Mouse (Mus musculus): ENCODE measurements at regions not wholly inside any gene's neighbourhood (a gene's known extent, or its start where the extent isn't known, plus 50 kb on each side); places are given as distances from the start of the nearest gene placed in this dataset.

DNA sequence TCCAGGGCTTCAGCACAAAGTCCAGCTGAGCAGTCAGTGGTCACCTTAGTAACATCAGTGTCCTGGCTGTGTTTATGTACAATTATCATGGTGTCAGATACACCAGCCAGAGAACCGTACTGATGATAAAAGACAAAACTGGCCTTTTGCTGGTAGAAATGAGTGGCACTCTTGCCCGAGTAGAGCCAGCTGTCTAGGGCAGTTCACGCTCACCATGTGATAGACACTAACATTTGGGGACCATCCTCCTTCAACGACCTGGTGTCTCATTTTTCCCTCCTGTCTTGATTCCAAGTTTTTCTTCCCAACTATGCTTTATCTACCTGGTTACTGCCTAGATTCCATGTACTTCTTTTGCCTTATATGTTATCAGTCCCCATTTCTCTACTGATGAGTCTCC is 349.3 kb downstream of the Lpin1 start:
- no peak for TF ChIP-seq CTCF (IDR thresholded peaks at IDR 0.05; ENCODE audit: borderline replicate concordance, extremely low read depth, insufficient read depth, insufficient read length)
- TF ChIP-seq POLR2A (IDR thresholded peaks at IDR 0.05; ENCODE audit: borderline replicate concordance, extremely low read depth, insufficient read depth, insufficient read length, poor library complexity, severe bottlenecking) = no peak

Measured in brain, embryonic 14.5 days (tissue).